ENCODE assay signal across 12 mouse cellular contexts in genomic region chr1:51696471-51696870, GRCm38 (mm10).
DNase-seq lines count a peak whose midpoint lies in the region; ATAC-seq lines count a peak whose summit lies in the region.
"Had no signal": no experiment of that assay in that cellular context is flagged by ENCODE, and none has a peak within 500 bp of the region (broad histone marks: within the 10 kb centered on the region; RNA-seq: fewer than 3 reads in every experiment).

No protein-coding gene starts in this region.

- peaks cover 9% of the 10 kb centered on the region for H3K4me1 ChIP-seq in hindbrain, embryonic 13.5 days (replicated peaks)
- peaks cover 21% of the 10 kb centered on the region for H3K4me1 ChIP-seq in hindbrain, embryonic 10.5 days (replicated peaks)
- 0 out of 2 replicates have a peak, but pooled peaks cover 2% of the 10 kb centered on the region for H3K4me1 ChIP-seq in forebrain, embryonic 14.5 days (ENCODE audit: control insufficient read depth, insufficient read depth, low read length)
- peaks cover 20% of the 10 kb centered on the region; the same call in 1 of the 2 replicates for H3K4me1 ChIP-seq in midbrain, embryonic 12.5 days

- 0 out of 2 replicates have a peak overlapping the region, but pooled peaks have one; percentile 75 for H3K27ac ChIP-seq in hindbrain, embryonic 13.5 days
- no peak overlapping the region for H3K27ac ChIP-seq in hindbrain, embryonic 10.5 days
- peak overlapping the region; percentile 49; the same call in 1 of the 2 replicates for H3K27ac ChIP-seq in forebrain, embryonic 14.5 days (ENCODE audit: low read depth, low read length)
- H3K27ac ChIP-seq in midbrain, embryonic 12.5 days (replicated peaks) = peak overlapping the region; percentile 83
- H3K27ac ChIP-seq: embryonic facial prominence, embryonic 15.5 days; kidney, embryonic 15.5 days; liver, embryonic 14.5 days; stomach, postnatal 0 days had no signal

- H3K4me2 ChIP-seq in hindbrain, embryonic 13.5 days = no peak overlapping the region
- H3K4me2 ChIP-seq in forebrain, embryonic 14.5 days (ENCODE audit: low read length) = no peak overlapping the region
- no peak overlapping the region for H3K4me2 ChIP-seq in midbrain, embryonic 12.5 days (replicated peaks)

- no peaks in the 10 kb centered on the region for H3K27me3 ChIP-seq in hindbrain, embryonic 13.5 days
- H3K27me3 ChIP-seq in hindbrain, embryonic 10.5 days (ENCODE audit: insufficient read depth, poor library complexity, severe bottlenecking) = peaks cover 23% of the 10 kb centered on the region; the same call in 1 of the 2 replicates
- no peaks in the 10 kb centered on the region for H3K27me3 ChIP-seq in forebrain, embryonic 14.5 days (replicated peaks; ENCODE audit: control insufficient read depth, insufficient read depth, low read length)
- H3K27me3 ChIP-seq in midbrain, embryonic 12.5 days = peaks cover 40% of the 10 kb centered on the region
- H3K27me3 ChIP-seq: embryonic facial prominence, embryonic 15.5 days; kidney, embryonic 15.5 days had no signal

- H3K9me3 ChIP-seq in hindbrain, embryonic 13.5 days = no peaks in the 10 kb centered on the region
- no peaks in the 10 kb centered on the region for H3K9me3 ChIP-seq in hindbrain, embryonic 10.5 days
- H3K9me3 ChIP-seq in forebrain, embryonic 14.5 days (replicated peaks; ENCODE audit: control insufficient read depth, low read length) = no peaks in the 10 kb centered on the region
- H3K9me3 ChIP-seq in midbrain, embryonic 12.5 days = no peaks in the 10 kb centered on the region
- H3K9me3 ChIP-seq: embryonic facial prominence, embryonic 15.5 days; kidney, embryonic 15.5 days had no signal

- no peak overlapping the region for H3K9ac ChIP-seq in hindbrain, embryonic 13.5 days
- H3K9ac ChIP-seq in forebrain, embryonic 14.5 days (ENCODE audit: low read length) = no peak overlapping the region
- H3K9ac ChIP-seq in midbrain, embryonic 12.5 days (replicated peaks) = no peak overlapping the region
- H3K9ac ChIP-seq: embryonic facial prominence, embryonic 15.5 days; kidney, embryonic 15.5 days; liver, embryonic 14.5 days had no signal

- H3K4me3 ChIP-seq in hindbrain, embryonic 13.5 days = no peak overlapping the region
- no peak overlapping the region for H3K4me3 ChIP-seq in hindbrain, embryonic 10.5 days
- H3K4me3 ChIP-seq in forebrain, embryonic 14.5 days (ENCODE audit: low read depth, low read length) = no peak overlapping the region
- no peak overlapping the region for H3K4me3 ChIP-seq in midbrain, embryonic 12.5 days
- H3K4me3 ChIP-seq: embryonic facial prominence, embryonic 15.5 days; myocyte had no signal

- DNase-seq in hindbrain, embryonic 10.5 days (ENCODE audit: low spot score) = no peak
- peak; percentile 4 for DNase-seq in brain, adult 2 months (ENCODE audit: low read depth, low spot score)
- DNase-seq in forebrain, embryonic 14.5 days (ENCODE audit: low spot score) = peak; percentile 9
- no peak for DNase-seq in adrenal gland, adult 18-20 months (ENCODE audit: low spot score in 2 of 2)
- DNase-seq in frontal cortex, adult 2 months (ENCODE audit: extremely low spot score in 1 of 2, low spot score in 1 of 2) = no peak

- H3K36me3 ChIP-seq in hindbrain, embryonic 13.5 days = no peaks in the 10 kb centered on the region
- no peaks in the 10 kb centered on the region for H3K36me3 ChIP-seq in hindbrain, embryonic 10.5 days
- H3K36me3 ChIP-seq in forebrain, embryonic 14.5 days (ENCODE audit: control insufficient read depth, insufficient read depth, low read length) = no peaks in the 10 kb centered on the region
- no peaks in the 10 kb centered on the region for H3K36me3 ChIP-seq in midbrain, embryonic 12.5 days
- H3K36me3 ChIP-seq: embryonic facial prominence, embryonic 15.5 days; kidney, embryonic 15.5 days had no signal

- WGBS in hindbrain, embryonic 13.5 days = 55% methylated on average over 2 of the region's 2 CpGs
- 73% methylated on average over 2 of the region's 2 CpGs for WGBS in hindbrain, embryonic 10.5 days
- WGBS in forebrain, embryonic 14.5 days = 45% methylated on average over 2 of the region's 2 CpGs
- 37% methylated on average over 2 of the region's 2 CpGs for WGBS in midbrain, embryonic 12.5 days

- no peak for ATAC-seq in hindbrain, embryonic 13.5 days (ENCODE audit: low FRiP score)
- ATAC-seq in forebrain, embryonic 14.5 days = no peak
- no peak for ATAC-seq in midbrain, embryonic 12.5 days (ENCODE audit: low FRiP score, low read depth)

Comparison
In these comparisons a context has a peak if more than half of its experiments do, and no peak if none do; other contexts are left out.
1. DNase-seq: peak in brain, adult 2 months (single experiment) and forebrain, embryonic 14.5 days (single experiment); none in hindbrain, embryonic 10.5 days (single experiment), adrenal gland, adult 18-20 months (0 of 2) and frontal cortex, adult 2 months (0 of 2).